Mouse (Mus musculus) liver, embryonic 14.5 days (tissue): ENCODE measurements around the gene Megf11.

Experiments
- CTCF ChIP-seq: IDR thresholded peaks from 2 replicates; pipeline ENCODE4 v1.5.1; 2016; ENCODE audit warnings: antibody characterized with exemption, low read depth, control low read depth
- EP300 ChIP-seq: IDR thresholded peaks from 2 replicates; pipeline ENCODE4 v1.6.1; 2016; ENCODE audit warnings: antibody characterized with exemption, low read depth

- TF ChIP-seq CTCF (no peak), EP300 (no peak)
Measured at GRCm38 (mm10) chr9:64385511-64386465, at the start of gene Megf11.
